Mouse (Mus musculus) left cerebral cortex, adult 9 months (tissue): ENCODE measurements around the gene Plpp7.

Experiments used
- DNase-seq, 2 experiments: peaks; one replicate each; pipeline ENCODE4 v3.0.0; 2022; ENCODE audit warnings: low spot score in 2 of 2

Plpp7 gene

DNA sequence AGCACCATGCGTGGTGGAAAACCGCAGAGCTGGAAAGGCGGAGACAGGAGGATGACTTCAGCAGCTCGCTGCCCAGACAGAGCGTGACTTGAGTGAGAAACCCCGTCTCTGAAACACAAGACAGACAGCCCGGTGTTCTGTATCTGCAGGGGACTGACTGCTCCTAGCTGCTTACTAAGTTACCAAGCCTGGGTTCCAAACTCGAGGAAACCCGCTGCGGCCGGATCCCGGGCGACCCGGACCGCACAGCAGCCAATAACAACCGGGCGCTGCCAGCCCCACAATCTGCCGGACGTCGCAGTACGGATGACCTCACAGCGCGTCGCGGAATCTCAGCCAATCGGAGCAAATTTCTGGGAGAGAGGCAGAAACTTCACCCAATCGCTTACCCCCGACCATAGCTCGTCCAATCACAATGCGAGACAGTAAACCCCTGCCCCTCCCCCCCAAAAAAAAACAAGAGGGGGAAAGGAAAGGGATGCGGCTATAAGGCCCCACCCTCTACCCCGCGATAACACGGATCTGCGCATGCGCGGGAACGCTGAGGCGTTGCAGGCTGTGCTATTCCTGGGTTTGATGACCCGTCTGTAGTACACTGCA, 42.4 kb downstream of the Plpp7 start:
- DNase-seq: peak; percentile 95 to 98

DNA sequence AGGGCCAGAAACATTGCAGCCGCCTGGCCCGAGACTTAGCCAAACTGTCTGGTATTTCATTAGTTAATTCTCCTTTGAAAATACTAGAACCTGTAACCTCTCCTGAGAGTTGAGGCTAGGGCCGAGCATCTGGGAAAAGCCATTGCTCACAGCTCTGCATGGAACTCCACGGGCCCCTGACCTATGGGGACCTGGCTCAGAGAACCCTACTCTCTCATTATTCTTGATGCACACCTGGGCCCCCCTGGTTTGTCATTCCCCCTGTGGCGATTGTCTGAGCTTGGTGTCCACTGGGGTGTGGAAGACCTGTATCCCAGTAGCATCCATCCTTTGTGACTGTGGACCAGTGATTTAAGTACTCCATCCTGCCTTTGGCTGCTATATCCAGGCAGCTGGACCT, 44.0 kb downstream of the Plpp7 start:
- no peak for DNase-seq

DNA sequence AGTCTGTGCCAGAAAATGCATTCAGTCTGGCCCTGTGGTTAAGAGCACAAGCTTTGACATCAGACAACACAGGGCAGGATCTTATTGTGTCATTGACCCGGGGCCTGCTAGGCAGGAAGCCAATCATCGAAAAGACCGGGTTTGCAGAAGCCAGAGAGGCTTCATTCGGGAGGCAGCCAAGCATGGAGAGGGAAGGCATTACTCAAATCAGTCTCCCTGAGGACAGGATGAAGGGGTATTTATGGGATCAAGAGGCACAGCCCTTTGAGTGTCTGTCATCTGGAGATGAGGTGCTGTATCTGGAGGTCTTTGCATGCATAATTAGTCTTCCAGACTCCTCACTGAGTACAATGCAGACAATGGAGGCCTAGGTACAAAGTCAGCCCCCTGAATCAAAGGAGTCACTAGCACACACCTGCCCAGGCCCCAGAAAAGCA, 45.2 kb downstream of the Plpp7 start:
- no peak for DNase-seq

DNA sequence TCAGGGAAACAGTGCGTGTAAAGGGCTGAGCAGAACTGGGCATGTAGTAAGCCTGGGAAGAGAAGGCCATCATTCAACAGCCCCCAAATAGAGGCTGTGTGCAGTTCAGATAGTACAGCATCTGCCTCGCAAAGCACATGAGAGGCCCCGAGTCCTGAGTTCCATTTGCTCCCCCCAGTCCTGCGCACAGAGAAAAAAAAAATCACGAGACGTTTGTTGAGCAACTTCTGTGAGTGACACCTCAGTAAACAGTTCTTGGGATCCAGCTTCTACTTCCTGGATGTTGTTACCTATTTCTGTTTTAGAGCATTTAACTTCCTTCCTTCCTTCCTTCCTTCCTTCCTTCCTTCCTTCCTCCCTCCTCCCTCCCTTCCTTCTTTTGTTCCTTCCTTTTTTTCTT, 46.3 kb downstream of the Plpp7 start:
- no peak for DNase-seq

DNA sequence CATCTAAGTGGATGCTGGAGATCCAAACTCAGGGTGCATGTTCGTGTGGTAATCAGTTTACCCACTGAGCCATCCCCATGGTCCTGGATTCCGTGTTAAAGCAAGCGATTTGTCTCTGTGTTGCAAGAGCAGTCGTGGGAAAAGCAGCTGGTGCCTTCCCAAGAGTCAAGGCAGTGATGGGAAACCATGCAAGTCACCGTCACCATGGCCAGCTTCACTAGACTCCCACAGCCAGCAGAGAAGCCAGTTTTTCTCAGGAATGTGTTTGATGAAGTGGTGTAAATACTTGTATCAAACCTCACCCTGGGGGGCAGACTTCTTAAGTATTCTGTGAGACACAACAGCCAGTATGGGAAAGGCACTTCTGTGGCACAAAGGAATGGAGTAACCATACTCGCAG, 47.0 kb downstream of the Plpp7 start:
- DNase-seq: no peak

DNA sequence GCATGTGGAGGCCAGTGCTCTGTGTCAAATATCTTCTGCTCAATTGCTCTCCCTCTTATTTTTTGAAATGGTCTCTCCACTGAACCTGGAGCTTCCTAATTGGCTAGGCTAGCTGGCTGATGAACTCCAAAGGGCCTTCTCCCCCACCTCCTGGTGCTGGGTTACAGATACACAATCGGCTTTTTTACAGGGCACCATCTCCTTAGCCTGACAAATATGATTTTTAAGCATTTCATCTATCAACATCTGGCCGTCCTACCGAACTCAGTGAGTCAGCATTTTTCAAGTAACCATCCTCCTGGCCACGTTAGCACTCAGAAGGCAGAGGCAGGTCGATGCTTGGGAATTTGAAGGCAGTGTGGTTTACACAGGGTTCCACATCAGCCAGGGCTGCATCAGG, 49.3 kb downstream of the Plpp7 start:
- DNase-seq: no peak

DNA sequence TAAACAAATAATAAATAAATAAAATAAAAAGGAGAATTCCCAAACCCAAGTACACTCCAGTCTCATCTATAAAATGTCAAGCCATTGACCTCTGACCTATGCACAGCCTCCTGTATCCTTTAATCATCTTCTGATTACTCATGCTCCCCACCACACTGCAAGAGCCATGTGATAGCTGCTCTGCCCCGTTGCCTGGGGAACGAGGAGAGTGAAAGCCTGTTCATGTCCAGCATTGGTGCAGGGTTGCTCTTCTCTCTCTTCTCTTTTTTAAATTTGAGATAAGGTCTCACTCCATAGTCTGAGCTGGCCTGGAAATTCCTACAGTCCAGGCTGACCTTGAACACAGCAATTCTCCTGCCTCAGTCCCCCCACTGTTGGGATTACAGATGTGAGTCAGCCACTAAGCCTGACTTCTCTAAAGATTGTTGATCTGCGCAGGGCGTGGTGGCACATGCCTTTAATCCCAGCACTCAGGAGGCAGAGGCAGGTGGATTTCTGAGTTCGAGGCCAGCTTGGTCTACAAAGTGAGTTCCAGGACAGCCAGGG, 51.4 kb downstream of the Plpp7 start:
- DNase-seq: no peak

DNA sequence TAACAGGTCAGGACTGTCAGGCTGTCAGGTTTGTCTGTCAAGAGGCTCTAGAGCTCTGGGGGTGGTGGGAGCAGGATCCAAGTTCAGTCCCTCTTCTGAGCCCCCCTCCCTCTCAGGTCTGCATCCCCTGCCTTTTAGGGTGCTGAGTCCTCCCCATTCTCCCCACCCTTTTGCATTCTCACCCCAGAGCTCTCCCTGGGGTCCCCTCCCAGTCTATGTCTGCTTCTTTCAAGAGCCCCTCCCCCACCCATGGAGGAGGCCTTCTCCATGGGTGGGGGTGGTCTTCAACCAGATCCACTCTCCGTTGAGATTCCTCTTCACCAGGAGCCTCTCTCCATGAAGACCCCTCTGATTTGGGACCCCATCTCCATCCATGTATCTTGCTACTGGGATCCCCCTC, 54.8 kb downstream of the Plpp7 start:
- DNase-seq: no peak

DNA sequence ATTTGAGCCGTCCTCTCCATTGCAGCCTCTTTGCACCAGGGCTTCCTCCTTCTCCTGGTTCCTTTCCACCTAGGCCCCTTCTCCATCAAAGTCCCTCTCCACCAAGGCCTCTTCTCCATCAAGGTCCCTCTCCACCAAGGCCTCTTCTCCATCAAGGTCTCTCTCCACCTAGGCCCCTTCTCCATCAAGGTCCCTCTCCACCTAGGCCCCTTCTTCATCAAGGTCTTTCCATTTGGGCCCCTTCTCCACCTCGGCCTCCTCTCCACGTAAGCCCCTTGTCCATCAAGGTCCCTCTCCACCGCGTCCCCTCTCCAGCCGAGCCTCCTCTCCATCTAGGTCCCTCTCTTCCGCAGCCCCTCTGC, 55.2 kb downstream of the Plpp7 start:
- DNase-seq: no peak

DNA sequence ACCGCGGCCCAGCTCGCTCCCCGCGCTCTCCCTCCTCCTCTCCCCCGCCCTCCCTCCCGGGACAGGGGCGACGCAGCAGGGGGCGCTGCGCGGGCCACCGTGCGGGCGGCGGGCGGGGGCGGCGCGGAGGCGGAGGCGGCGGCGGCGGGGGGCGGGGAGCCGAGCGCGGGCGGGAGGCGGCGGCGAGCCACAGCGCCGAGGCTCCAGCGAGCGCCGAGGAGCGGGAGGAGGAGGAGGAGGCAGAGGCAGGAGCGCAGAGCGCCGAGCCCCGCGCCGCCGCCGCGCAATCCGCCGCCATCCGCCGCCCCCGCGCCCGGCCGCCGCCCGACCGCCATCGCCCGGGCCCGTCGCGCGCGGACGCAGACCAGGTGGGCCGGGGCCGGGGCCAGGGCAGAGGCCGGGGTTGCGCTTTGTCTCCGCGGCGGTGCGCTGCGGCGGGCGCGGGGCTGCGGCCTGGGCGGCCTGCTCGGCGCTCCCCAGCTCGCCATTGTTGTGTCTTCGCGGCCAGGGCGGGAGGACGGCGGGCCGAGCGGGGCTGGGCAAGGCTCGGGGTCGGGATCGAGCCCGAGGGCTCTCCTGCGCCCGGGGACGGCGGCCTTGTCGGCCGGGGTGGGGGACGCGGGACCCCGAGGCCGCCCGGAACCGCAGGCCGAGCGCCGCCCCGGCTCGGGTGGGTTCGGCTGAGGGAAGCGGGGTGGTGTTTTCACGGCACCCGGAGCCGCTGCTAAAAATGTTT, 55.8 kb downstream of the Plpp7 start, which contains the start of gene Prrc2b:
Gene Prrc2b, plus strand, starts transcription at position 159 of the 736 bp plus-strand sequence.
- DNase-seq: no peak

DNA sequence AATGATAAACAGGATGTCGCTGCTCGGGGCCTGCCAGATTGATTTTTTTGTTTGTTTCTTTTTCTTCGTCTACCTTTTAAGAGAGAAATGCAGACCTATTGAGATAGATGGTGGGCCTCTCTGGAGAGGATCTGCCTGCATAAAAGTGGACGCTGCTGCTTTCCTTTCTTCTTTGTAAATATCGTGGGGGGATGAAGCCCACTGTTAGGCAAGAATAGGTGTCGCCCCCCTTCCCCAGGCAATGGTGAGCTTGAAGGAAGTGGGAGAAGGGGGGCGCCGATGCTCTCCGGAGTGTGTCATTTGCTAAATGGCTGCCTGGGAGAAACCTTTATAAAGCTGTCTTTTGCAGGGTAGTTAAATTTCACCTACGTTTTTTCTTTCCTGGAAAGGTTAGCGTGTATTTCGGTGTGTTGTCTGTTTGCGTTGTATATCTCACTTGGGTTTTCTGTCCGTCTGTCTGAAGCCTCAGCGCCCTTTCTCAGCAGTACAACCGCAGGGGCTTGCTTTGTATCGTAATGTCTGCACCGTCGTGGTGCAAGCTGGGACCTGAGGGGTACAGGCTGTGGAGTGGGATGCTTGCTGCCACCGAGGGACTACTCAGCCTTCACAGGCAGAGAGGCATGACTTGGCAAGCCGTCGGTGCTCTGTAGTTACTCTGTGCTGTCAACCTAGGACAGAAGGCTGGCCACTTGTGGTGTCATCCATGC, 56.5 kb downstream of the Plpp7 start:
- DNase-seq: no peak

DNA sequence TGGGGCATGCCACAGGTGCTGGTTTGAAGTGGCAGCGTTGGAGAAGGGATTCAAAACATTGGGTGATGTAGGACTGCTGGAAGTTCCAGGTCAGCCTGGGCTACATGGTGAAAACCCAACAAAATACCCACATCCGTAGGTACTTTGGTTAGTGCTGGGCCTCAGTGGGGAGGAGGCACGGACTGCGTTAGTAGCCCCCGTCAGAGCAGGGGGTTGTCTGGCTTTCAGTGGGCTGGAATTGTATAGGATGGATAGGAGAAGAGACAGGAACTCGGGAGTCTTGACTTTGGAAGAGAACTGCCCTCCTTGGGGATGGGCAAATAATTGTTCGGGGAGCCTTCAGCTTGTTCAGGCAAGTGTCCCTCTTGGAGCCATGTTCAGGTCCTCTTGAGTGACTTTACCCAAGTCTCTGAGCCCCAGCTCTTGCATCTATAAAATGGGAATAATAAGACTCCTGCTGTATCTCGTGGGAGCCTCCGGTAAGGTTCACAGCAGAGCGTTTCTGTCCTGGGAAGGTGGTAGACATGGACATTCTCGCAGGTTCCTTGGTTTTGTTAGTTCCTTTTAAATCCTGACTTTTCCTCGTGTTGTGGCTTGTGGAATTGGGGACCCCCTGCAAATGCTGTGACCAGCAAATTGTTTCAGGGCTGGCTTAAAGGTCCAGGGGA, 57.2 kb downstream of the Plpp7 start:
- no peak for DNase-seq

DNA sequence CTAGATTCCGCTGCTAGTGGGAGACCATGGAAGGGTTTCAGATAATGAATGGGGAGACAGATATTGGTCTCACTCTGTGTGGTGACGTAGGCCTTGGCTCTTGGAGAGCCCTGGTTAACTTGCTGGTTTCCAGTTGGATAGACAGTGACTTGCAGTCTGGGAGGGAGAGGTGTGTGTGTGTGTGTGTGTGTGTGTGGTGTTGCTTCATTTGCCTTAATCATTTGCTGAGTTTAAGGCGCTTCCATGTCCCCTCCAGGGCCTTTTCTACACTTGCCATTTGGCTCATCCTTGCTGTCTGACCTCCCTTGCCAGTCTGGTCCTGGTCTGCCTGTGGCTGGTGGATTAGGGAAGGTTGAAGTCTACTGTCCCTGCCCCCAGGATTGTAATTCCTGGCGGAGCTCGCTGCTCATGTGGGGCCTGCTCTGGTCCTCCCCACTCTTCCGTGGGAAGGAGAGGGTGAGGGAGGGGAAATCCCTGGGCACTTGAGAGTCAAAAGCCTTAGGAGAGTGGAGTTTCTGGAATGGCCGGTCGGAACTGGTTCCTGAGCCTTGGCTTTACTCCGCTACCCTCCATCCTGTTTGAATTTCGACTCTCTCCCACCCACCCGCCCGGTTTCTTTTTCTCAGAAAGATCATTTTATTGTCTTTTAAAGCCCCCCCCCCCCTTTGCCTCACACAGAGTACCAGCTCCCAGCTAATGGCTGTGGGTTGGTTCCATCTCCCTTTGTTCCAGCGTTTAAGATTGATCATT, 57.9 kb downstream of the Plpp7 start:
- no peak for DNase-seq

DNA sequence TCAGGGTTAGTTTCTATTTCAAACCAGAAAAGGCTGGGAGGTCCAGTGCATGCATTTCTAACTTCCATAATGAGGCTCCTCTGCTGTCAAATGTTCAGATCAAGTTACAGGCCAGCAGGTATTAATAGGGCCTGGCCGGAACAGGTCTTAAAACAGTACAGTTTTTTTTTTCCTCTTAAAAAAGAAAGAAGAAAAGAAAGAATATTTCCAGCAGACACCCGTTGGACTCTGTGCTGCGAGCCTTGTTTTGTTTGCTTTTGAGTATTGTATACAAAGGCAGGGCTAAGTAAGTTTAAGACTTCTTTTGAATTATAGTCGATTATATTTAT, 58.4 kb downstream of the Plpp7 start:
- no peak for DNase-seq

DNA sequence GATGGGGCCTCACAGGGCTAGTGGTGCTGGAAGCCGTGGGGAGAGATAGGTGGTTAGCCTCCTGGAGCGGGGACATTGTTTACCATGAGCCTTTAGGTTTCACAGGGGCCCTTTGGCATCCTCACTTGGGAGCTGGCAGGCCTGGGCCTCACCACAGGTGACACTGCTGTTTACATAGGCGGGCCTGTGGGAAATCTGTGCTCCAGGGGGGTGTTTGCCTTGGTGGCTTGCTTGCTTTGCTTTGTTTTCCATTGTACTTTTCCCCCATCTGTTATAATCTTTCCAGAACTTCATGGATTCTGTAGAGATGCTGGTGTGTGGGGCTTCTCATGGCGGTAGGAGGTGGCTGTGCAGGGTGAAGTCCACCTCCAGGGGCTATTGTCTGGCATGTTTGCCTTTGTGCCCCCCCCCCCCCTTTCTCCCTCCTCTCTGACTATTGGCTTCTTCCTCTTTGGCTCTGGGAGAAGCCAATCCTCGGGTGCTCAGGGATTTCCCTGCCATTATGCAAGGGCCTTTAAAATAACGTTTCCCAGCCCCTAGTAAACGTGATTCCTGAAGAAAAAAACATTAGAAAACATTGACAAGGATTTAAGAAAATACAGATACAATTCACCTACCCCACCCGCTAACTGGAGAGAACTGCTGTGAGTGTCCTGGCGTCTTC, 59.1 kb downstream of the Plpp7 start:
- DNase-seq: no peak

DNA sequence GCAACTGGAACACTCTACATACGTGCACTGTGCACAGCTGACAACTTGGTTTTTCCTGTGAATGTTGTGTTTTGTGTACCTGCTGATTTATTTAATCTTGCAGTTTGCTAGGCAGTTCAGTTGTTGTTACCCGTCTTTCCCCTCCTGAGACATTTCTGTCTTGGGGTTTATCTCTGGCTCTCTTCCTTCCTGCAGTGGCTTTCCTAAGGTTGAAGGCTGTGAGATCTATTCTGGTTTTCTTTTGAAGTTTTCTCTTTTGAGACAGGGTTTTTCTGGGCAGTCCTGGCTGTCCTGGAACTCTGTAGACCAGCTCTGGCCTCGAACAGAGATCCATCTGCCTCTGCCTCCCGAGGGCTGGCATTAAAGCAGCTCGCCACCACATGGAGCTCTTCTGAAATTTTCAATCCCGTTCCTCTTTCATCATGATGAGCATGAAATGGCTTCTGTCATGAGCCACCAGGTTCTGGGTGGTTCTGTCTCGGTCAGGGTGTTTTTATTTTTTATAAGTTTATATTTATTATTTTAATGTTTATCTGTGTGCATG, 59.7 kb downstream of the Plpp7 start:
- no peak for DNase-seq

DNA sequence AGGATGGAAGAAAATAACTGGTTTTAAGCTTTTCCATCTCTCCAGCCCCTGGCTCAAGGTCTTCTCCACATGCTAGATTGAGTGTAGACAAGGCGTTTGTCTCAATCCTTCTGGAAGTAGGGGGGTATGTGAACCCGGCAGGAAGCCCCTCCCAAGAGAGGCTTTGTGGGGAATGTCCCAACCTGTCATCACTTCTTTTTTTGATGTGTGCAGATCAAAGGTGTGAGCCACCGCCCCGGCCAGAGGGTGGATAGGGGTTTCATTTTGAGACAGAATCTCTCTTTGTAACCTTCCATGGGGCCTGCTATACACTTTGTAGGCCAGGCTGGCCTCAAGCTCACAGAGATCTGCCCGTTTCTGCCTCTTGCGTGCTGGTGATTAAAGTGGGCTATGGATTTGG, 60.3 kb downstream of the Plpp7 start:
- no peak for DNase-seq

DNA sequence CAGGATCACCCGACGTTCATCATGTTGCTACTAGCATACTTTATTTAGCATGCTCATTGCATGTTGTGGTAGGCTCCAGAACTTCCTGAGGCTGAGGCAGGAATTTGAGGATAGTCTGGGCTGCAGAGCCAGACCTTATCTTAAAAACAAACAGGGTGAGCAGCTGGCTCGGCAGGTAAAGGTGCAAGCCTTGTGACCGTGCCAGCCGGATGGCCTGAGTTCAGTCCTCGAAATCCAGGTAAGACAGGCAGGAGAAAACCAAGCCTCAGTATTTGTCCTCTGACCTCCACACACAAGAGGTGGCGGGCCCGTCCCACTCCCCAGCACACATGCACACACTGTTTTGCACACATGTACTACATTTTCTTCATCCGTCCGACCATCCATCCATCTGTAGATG, 61.3 kb downstream of the Plpp7 start:
- no peak for DNase-seq

DNA sequence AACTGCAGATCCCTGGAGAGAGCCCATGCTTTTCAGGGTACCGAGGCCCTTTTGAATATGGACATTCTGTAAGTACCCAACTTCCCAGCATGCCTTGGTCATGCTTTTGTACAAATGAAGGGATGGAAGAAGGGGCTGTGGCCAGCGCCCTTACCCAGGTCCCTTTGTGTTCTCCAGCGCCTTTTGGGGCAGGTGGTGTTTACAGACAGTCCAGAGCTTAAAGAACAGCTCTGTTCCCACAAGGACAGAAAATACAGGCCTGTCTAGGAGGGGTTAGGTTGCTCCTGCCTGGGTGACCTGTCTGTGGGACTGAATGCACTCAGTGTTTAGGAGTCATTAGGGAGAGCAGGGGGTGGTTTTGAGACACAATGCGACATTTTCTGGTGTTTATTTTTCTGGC, 62.0 kb downstream of the Plpp7 start:
- DNase-seq: no peak

DNA sequence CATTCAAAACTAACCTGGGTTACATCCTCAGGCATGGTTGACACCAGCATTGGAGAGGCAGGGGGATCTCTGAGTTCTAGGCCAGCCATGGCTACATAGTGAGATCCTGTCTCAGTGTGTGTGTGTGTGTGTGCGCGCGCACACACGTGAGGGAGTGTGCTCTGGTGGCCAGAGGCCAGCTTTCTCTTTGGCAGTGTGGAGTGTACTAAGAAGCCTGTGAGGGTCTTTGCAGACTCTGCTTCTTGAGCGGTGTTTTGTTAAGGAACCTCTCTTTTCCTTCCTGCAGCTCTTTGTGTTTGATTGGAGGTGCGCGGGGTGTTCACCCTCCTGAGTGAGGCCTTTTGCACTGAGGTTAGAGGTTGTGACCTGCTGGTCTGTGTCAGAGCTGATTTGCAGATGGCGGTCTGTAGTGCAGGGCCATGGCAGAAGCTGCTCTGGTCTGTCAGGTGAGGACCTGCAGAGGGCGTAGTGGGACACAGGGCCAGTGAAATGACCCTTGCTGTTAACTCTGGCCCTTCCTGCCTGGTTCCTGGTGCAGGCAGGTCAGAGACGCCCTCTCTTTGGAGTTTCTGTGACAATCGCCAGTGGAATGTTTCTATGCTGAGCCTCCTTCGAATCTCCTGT, 63.4 kb downstream of the Plpp7 start:
- DNase-seq: no peak
